13 mouse cellular contexts compared by ENCODE assay signal in genomic region chr8:12555515-12556145, GRCm38 (mm10). TPM values are rescaled to one million over a fixed set of nuclear protein-coding genes. Genes with fewer than 3 reads are reported as not detected.
DNase-seq lines count a peak whose midpoint lies in the region; ATAC-seq and TF ChIP-seq lines count a peak whose summit lies in the region.
"Had no signal": no experiment of that assay in that cellular context is flagged by ENCODE, and none has a peak within 500 bp of the region (broad histone marks: within the 10 kb centered on the region; RNA-seq: fewer than 3 reads in every experiment).

No protein-coding gene starts in this region.

- DNase-seq in forebrain, embryonic 10.5 days (ENCODE audit: extremely low spot score, low spot score) = no peak
- no peak for DNase-seq in left cerebral cortex, adult 2 months (ENCODE audit: extremely low spot score in 1 of 2, low spot score in 2 of 2)
- no peak for DNase-seq in left cerebral cortex, postnatal 36 days (ENCODE audit: low spot score in 2 of 2)
- peak; percentile 65 for DNase-seq in embryo, embryonic 10.5 days (ENCODE audit: low spot score)
- DNase-seq in neural tube, embryonic 11.5 days (ENCODE audit: low spot score) = peak; percentile 71
- no peak for DNase-seq in heart, postnatal 4 days
- DNase-seq: adrenal gland, adult 8-10 months had no signal

- H3K4me2 ChIP-seq in forebrain, embryonic 15.5 days (replicated peaks) = no peak overlapping the region
- H3K4me2 ChIP-seq in neural tube, embryonic 11.5 days (ENCODE audit: low read depth) = no peak overlapping the region
- H3K4me2 ChIP-seq: embryonic facial prominence, embryonic 12.5 days; heart, embryonic 13.5 days had no signal

- intact Hi-C loops in left cerebral cortex, adult 2 months (cut with DNase I) = no loop called here
- intact Hi-C loops in left cerebral cortex, postnatal 36 days (cut with DNase I) = no loop called here

- peaks cover 10% of the 10 kb centered on the region; the same call in 1 of the 2 replicates for H3K9me3 ChIP-seq in forebrain, embryonic 10.5 days
- no peaks in the 10 kb centered on the region for H3K9me3 ChIP-seq in forebrain, embryonic 15.5 days
- no peaks in the 10 kb centered on the region for H3K9me3 ChIP-seq in neural tube, embryonic 11.5 days (ENCODE audit: control insufficient read depth, low read length)

- H3K4me1 ChIP-seq in forebrain, embryonic 10.5 days = peaks cover 26% of the 10 kb centered on the region
- H3K4me1 ChIP-seq in forebrain, embryonic 15.5 days = 0 out of 2 replicates have a peak, but pooled peaks cover 3% of the 10 kb centered on the region
- H3K4me1 ChIP-seq in neural tube, embryonic 11.5 days (ENCODE audit: control insufficient read depth, insufficient read depth, low read length) = peaks cover 3% of the 10 kb centered on the region; the same call in 1 of the 2 replicates
- H3K4me1 ChIP-seq: heart, embryonic 13.5 days had no signal

- H3K4me3 ChIP-seq in forebrain, embryonic 10.5 days = no peak overlapping the region
- no peak overlapping the region for H3K4me3 ChIP-seq in forebrain, embryonic 15.5 days
- no peak overlapping the region for H3K4me3 ChIP-seq in left cerebral cortex, adult 2 months
- H3K4me3 ChIP-seq in neural tube, embryonic 11.5 days (ENCODE audit: low read depth, low read length) = no peak overlapping the region
- H3K4me3 ChIP-seq: embryonic facial prominence, embryonic 12.5 days; heart, embryonic 13.5 days had no signal

- TF ChIP-seq CTCF in left cerebral cortex, adult 2 months (IDR thresholded peaks at IDR 0.05) = peak; percentile 32

- no peak overlapping the region for H3K9ac ChIP-seq in forebrain, embryonic 15.5 days (replicated peaks)
- no peak overlapping the region for H3K9ac ChIP-seq in neural tube, embryonic 11.5 days (ENCODE audit: low read length)
- H3K9ac ChIP-seq: embryonic facial prominence, embryonic 12.5 days; heart, embryonic 13.5 days had no signal

- H3K36me3 ChIP-seq in forebrain, embryonic 10.5 days (replicated peaks) = no peaks in the 10 kb centered on the region; the same call in 1 of the 2 replicates
- no peaks in the 10 kb centered on the region for H3K36me3 ChIP-seq in forebrain, embryonic 15.5 days
- no peaks in the 10 kb centered on the region for H3K36me3 ChIP-seq in neural tube, embryonic 11.5 days (ENCODE audit: control insufficient read depth, insufficient read depth, low read length)
- H3K36me3 ChIP-seq: embryonic facial prominence, embryonic 12.5 days; heart, embryonic 13.5 days had no signal

- WGBS in forebrain, embryonic 10.5 days = 48% methylated on average over 15 of the region's 15 CpGs
- WGBS in forebrain, embryonic 15.5 days = 43% methylated on average over 15 of the region's 15 CpGs
- WGBS in neural tube, embryonic 11.5 days = 25% methylated on average over 15 of the region's 15 CpGs

- H3K27me3 ChIP-seq in forebrain, embryonic 10.5 days (ENCODE audit: poor library complexity, severe bottlenecking) = peaks cover 78% of the 10 kb centered on the region
- no peaks in the 10 kb centered on the region for H3K27me3 ChIP-seq in forebrain, embryonic 15.5 days
- peaks cover 47% of the 10 kb centered on the region for H3K27me3 ChIP-seq in neural tube, embryonic 11.5 days (ENCODE audit: control insufficient read depth, insufficient read depth, low read length)

- no peak for ATAC-seq in forebrain, embryonic 15.5 days (replicated peaks)
- ATAC-seq in neural tube, embryonic 11.5 days (ENCODE audit: insufficient read depth, low FRiP score, low TSS enrichment) = peak; percentile 69
- no peak for ATAC-seq in megakaryocyte, adult 5-6 weeks (ENCODE audit: poor library complexity, severe bottlenecking)

- H3K27ac ChIP-seq in forebrain, embryonic 10.5 days = peak overlapping the region; percentile 49
- H3K27ac ChIP-seq in forebrain, embryonic 15.5 days (replicated peaks) = no peak overlapping the region
- no peak overlapping the region for H3K27ac ChIP-seq in left cerebral cortex, adult 2 months
- no peak overlapping the region for H3K27ac ChIP-seq in neural tube, embryonic 11.5 days (ENCODE audit: low read depth, low read length)
- H3K27ac ChIP-seq: embryonic facial prominence, embryonic 12.5 days; heart, embryonic 13.5 days had no signal

RNA-seq across cellular contexts. Expression of gene Spaca7, which starts 17.2 kb away (rescaled TPM):
- polyA plus RNA-seq in forebrain, embryonic 10.5 days (2016; fragmentation: Nextera tagmentation; extraction: Ambion mirVana) = not detected in 2 replicates
- not detected in 2 replicates for polyA plus RNA-seq in forebrain, embryonic 15.5 days (2015; fragmentation: Nextera tagmentation; extraction: Ambion mirVana)
- total RNA-seq in left cerebral cortex, adult 2 months (2021) = not detected
- total RNA-seq in left cerebral cortex, postnatal 36 days (2021) = not detected
- not detected in 2 replicates for polyA plus RNA-seq in neural tube, embryonic 11.5 days (2014; fragmentation: Nextera tagmentation; extraction: Ambion mirVana)
- total RNA-seq in megakaryocyte, adult 5-6 weeks (2015) = not detected in 2 replicates
- not detected in 2 replicates for total RNA-seq in megakaryocyte, adult 5-6 weeks (2017)
- total RNA-seq in heart, postnatal 4 days (2021) = not detected
- total RNA-seq: adrenal gland, adult 8-10 months had no signal
- polyA plus RNA-seq: embryonic facial prominence, embryonic 12.5 days; frontal cortex, adult 2 months; heart, embryonic 13.5 days; limb, embryonic 14.5 days had no signal

Comparison
In these comparisons a context has a peak if more than half of its experiments do, and no peak if none do; other contexts are left out.
1. DNase-seq: peak in embryo, embryonic 10.5 days (single experiment) and neural tube, embryonic 11.5 days (single experiment); none in forebrain, embryonic 10.5 days (single experiment), left cerebral cortex, adult 2 months (0 of 2), left cerebral cortex, postnatal 36 days (0 of 2) and heart, postnatal 4 days (single experiment).